Mouse (Mus musculus) liver, adult 10 weeks (tissue): ENCODE data around the gene Vsig4. TPM values are rescaled to one million over a fixed set of nuclear protein-coding genes. Genes with fewer than 3 reads are reported as not detected.

ENCODE experiments used
- polyA plus RNA-seq: library from polyadenylated mRNA; stranded (reverse); fragments of 350-450 nt; fragmentation: Illumina TruSeq; extraction: RNeasy Lipid Tissue Mini Kit (QIAGEN cat#74804); gene quantifications from one replicate; pipeline ENCODE4 v1.2.3, GENCODE M21; 2014; ENCODE audit warnings: low read depth, low replicate concordance

Vsig4 gene
- 99.3 TPM for polyA plus RNA-seq

GRCm38 (mm10) chrX:96293338-96293737 lies at the start of gene Vsig4:
Gene Vsig4 (minus strand): TSS chrX:96293438.

Other genes with a start within 250 kb of the Vsig4 start
- 21.2 TPM for gene Msn, start 197.4 kb downstream of the Vsig4 start, polyA plus RNA-seq
- 1.5 TPM for gene Heph, start 161.9 kb upstream of the Vsig4 start, polyA plus RNA-seq
- gene Hsf3, start 162.9 kb upstream of the Vsig4 start, polyA plus RNA-seq, result not detected